Mouse (Mus musculus) stomach, postnatal 0 days (tissue): ENCODE results near the gene Plcl2.

ENCODE experiments used
- CTCF ChIP-seq: IDR thresholded peaks from 2 replicates; pipeline ENCODE4 v1.5.1; 2016; ENCODE audit warnings: antibody characterized with exemption, low read depth, mild to moderate bottlenecking, moderate library complexity
- EP300 ChIP-seq: optimal IDR thresholded peaks from 2 replicates; pipeline ENCODE3; 2016; ENCODE audit warnings: antibody characterized with exemption

DNA sequence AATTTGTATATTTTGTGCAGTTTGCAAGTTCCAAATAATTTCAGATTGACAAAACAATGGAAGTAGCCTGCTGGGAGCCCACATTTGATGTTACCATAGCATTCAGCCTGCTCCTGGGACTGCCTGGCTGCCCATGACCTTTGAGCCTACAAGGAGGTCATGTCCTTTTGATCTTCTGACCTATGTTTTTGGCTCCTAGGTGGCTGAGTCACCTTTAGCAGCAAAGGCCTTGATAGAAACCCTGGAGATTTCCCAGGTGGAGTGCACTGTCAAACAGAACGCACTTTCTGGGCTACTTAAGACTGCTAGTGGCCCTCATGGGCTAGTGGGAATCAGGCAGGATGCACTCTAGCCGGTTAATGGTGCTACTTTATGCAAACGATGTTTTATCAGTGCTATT lies 112.8 kb downstream of the Plcl2 start:
- TF ChIP-seq CTCF, result no peak
- TF ChIP-seq EP300, result no peak
